Mouse (Mus musculus) adipocyte (in vitro differentiated cells): Measurements from ENCODE around the gene Il1a.

ENCODE experiments used
- DNase-seq: peaks from one replicate; pipeline ENCODE4 v3.0.0-alpha.2; 2016; ENCODE audit warnings: low spot score

Il1a gene

GRCm38 (mm10) chr2:129263073-129263472, 46.7 kb downstream of the Il1a start:
- peak; percentile 14 for DNase-seq

GRCm38 (mm10) chr2:129261151-129261794, 48.5 kb downstream of the Il1a start:
- DNase-seq: no peak

DNA sequence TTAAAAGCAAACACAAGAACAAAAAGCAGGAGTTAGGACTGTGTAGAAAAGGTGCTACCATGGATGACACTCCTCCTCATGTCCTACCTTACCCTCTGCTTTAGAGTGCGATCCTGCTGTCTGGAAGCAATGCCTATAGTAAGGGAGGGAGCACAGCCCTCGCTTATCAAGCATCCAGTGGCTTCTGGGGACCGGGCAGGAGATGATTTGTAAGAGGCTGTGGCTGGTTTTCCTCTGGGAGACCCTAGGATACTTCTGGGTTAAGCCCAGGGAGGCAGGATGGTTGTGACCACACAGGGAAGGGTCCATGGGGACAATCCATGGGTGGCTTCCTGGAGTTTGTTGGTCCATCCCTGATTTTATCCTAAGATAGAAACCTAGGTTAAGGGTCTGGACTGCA, 49.1 kb downstream of the Il1a start:
- DNase-seq: no peak

DNA sequence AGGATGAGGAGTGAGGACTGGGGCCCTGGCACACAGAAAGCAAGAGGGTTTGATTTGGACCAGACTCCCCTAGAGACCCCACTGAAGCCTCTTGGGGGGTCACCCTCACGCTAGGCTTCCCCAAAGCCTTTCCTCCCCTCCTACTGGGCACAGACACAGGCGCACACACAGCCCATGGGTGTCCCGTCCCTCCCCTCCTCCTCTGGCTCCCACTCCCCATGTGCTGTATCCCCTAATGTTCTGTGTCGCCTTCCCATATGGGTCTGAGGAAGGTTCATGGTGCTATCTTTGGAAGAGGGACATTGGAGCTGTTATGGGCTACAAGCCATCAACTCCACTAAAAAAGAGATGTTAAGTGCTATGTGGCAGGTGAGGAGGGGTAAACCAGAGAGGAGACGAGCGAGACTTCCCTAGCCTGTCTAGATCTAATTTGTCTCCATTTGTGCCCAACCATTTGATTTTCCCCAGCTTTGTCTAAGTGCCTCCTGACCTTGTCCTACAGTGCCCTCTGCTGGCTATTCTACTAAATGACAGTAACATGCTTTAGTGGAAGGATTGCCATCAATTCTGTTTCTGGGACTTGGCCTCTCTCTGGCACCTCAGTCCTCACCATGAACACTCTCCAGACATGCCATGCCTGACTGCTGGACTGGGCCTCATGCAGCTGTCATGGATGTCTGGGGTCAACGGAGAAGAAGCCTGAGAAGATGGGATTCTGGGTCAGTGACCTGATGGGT, 51.1 kb downstream of the Il1a start:
- peak; percentile 90 for DNase-seq

- no peak for DNase-seq
These were observed 51.7 kb downstream of the Il1a start for GRCm38 (mm10) chr2:129258056-129258455.

DNA sequence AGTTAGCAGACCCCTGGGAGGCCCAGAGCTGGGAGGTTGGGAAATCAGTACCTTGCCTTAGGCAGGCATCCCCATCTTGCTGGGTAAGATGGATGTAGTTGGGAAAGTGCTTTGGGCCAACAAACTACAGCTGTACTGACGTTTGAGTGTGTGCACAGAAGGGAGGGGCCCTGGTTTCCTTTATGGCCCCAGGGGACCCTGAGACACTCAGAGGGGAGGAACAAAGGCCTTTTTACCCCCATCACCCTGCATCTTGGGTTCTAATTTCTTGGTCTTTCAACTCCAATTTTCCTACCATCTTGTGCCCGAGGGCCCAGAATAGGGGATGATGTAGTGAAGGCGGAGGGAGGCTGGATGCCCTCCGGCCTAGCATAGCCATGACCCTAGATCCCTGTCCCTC, 53.8 kb downstream of the Il1a start:
- DNase-seq: no peak

- DNase-seq: no peak
These were observed 55.7 kb downstream of the Il1a start for GRCm38 (mm10) chr2:129254076-129254475.

DNA sequence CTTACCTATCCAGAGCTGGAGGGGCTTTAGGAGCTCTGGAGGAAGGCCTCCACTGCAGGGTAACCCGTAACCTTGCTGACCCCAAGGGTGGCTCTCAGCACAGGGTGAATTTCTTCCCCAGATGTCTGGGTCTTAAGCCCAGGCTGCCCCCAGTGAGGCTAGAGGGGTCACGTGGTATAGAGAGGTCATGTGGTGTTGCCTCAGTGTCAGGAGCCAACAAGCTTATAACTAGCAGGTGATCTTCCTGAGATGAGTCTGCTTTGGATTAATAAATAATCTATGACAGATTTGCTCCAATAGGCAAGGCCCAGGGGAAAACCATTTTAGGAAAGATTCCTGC, 56.2 kb downstream of the Il1a start:
- DNase-seq: no peak

DNA sequence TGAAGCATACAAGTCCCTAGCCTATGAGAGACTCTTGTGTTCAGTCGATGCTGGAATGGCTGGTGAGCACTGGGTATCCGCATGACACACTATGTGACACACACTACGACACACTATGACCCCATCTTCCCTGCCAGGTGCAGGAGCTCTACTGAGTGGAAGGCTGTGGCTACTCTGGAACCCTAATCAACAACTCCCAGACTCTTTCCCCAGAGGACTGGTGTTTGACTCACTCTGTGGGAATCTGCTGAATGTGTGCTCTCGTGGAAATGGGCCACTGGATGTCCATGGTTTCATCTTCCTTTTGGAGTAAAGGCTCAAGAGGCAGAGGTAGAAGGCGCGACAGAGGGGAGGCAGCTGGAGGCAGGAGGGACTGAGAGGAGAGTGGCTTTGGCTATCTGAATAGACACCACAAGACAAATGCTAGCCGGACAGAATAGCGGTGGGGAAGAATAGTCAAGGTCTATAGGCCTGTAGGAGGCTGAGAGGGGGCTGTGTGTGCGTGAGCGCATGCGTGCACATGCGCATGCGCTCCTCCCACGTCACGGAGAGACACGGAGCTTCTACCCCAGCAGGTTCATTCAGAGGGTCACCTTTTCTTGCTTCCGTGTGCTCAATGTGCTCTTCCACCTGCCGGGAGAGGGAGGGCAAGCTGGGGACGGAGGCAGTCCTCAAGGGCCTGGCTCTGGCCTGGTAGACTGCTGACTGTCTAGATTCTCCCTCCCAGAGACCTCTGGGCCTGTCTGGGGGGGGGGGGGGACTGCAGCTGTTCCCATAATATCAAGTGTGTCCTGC, 56.7 kb downstream of the Il1a start:
- DNase-seq: no peak
